Mouse (Mus musculus): ENCODE measurements around the gene Cox7a1. TPM values are rescaled to one million over a fixed set of nuclear protein-coding genes. Genes with fewer than 3 reads are reported as not detected.

The Cox7a1 gene
- total RNA-seq, 1 experiment: 54.8 TPM

- peaks cover 15% of the 10 kb centered on the region; the same call in 1 of the 2 replicates for H3K36me3 ChIP-seq (ENCODE audit: control insufficient read depth, insufficient read depth, low read length, poor library complexity, severe bottlenecking)
Observed at GRCm38 (mm10) chr7:30231669-30232454, 47.9 kb downstream of the Cox7a1 start, which contains the start of the genes Polr2i and Tbcb. Polr2i (plus strand) TSS chr7:30231948. Tbcb (minus strand) TSS chr7:30232272.

DNA sequence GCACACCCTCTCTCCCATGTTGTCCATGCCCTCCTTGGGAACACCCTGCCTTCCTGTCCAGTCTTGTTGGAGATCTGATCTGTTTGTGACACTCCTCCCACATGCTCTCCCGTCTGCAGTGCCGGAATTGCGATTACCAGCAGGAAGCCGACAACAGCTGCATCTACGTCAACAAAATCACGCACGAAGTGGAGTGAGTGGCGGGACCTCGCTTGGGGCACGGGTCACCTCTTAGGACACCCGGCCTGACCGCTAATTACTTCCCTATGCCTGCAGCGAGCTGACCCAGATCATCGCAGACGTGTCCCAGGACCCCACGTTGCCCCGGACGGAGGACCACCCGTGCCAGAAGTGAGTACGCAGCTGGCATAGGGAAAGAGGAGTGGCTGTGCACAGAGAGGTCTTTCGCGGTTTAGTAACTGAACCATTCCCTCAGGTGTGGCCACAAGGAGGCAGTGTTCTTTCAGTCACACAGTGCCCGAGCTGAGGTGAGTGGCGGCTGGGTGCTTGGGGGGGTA, 48.7 kb downstream of the Cox7a1 start:
- TF ChIP-seq MAFK (IDR thresholded peaks at IDR 0.05; ENCODE audit: insufficient read depth, low read depth, low read length): no peak
- no peak for TF ChIP-seq ZNF384 (IDR thresholded peaks at IDR 0.05; ENCODE audit: low read depth, low read length)
- no peak for TF ChIP-seq CHD2 (IDR thresholded peaks at IDR 0.05; ENCODE audit: low read depth, low read length)
- no peak for TF ChIP-seq ZC3H11A (IDR thresholded peaks at IDR 0.05; ENCODE audit: borderline replicate concordance, low read depth, low read length)
- no peak for TF ChIP-seq HCFC1 (IDR thresholded peaks at IDR 0.05; ENCODE audit: borderline replicate concordance, insufficient read depth, low read length)
- no peaks in the 10 kb centered on the region for H3K9me3 ChIP-seq (ENCODE audit: control insufficient read depth, insufficient read depth, low read depth, low read length)
- H3K4me1 ChIP-seq (ENCODE audit: control insufficient read depth in 2 of 2, insufficient read depth in 2 of 2, low read length in 2 of 2, poor library complexity in 1 of 2): peaks cover 0 to 8% of the 10 kb centered on the region in 2 experiments; a peak in 1 of 4 replicates
- peaks cover 14% of the 10 kb centered on the region; the same call in 1 of the 2 replicates for H3K36me3 ChIP-seq (ENCODE audit: control insufficient read depth, insufficient read depth, low read length, poor library complexity, severe bottlenecking)
- peak overlapping the region; percentile 81 to 84 for H3K4me3 ChIP-seq (ENCODE audit: insufficient read depth in 1 of 2, low read depth in 1 of 2, low read length in 2 of 2, poor library complexity in 1 of 2, severe bottlenecking in 1 of 2)
- in situ Hi-C loops (cut with MboI; ENCODE audit: low sequenced_read_pairs in 2 of 2, unreplicated experiment in 2 of 2): no loop called here
- H3K27ac ChIP-seq (ENCODE audit: insufficient read depth, low read depth, low read length, poor library complexity, severe bottlenecking): peak overlapping the region; percentile 37
- H3K9ac ChIP-seq (ENCODE audit: insufficient read depth, low read depth, low read length, poor library complexity, severe bottlenecking): peak overlapping the region; percentile 88
- DNase-seq (ENCODE audit: low read depth, low spot score): peak; percentile 69

More at GRCm38 (mm10) chr7:30231669-30232454, 47.9 kb downstream of the Cox7a1 start, which contains the start of the genes Polr2i and Tbcb:
- TF ChIP-seq ZNF384 (IDR thresholded peaks at IDR 0.05; ENCODE audit: low read depth, low read length) (peak; percentile 98), CHD2 (IDR thresholded peaks at IDR 0.05; ENCODE audit: low read depth, low read length) (peak; percentile 88), ZC3H11A (IDR thresholded peaks at IDR 0.05; ENCODE audit: borderline replicate concordance, low read depth, low read length) (no peak), HCFC1 (IDR thresholded peaks at IDR 0.05; ENCODE audit: borderline replicate concordance, insufficient read depth, low read length) (peak; percentile 76), MAFK (IDR thresholded peaks at IDR 0.05; ENCODE audit: insufficient read depth, low read depth, low read length) (0 out of 2 replicates have a peak, but pooled peaks have one; percentile 16)
- Histone ChIP-seq H3K9ac (ENCODE audit: insufficient read depth, low read depth, low read length, poor library complexity, severe bottlenecking) (peak within 1 kb of the TSS; percentile 92), H3K27ac (ENCODE audit: insufficient read depth, low read depth, low read length, poor library complexity, severe bottlenecking) (peak within 1 kb of the TSS; percentile 95), H3K9me3 (ENCODE audit: control insufficient read depth, insufficient read depth, low read depth, low read length) (no peaks in the 10 kb centered on the region), H3K4me3 (ENCODE audit: insufficient read depth in 1 of 2, low read depth in 1 of 2, low read length in 2 of 2, poor library complexity in 1 of 2, severe bottlenecking in 1 of 2) (peak within 1 kb of the TSS; percentile 81 to 89), H3K4me1 (ENCODE audit: control insufficient read depth in 2 of 2, insufficient read depth in 2 of 2, low read length in 2 of 2, poor library complexity in 1 of 2) (peaks cover 0 to 8% of the 10 kb centered on the region in 2 experiments; a peak in 1 of 4 replicates)
- peak; percentile 97 for DNase-seq (ENCODE audit: low read depth, low spot score)
- in situ Hi-C loops (cut with MboI; ENCODE audit: low sequenced_read_pairs in 2 of 2, unreplicated experiment in 2 of 2): no loop called here

DNA sequence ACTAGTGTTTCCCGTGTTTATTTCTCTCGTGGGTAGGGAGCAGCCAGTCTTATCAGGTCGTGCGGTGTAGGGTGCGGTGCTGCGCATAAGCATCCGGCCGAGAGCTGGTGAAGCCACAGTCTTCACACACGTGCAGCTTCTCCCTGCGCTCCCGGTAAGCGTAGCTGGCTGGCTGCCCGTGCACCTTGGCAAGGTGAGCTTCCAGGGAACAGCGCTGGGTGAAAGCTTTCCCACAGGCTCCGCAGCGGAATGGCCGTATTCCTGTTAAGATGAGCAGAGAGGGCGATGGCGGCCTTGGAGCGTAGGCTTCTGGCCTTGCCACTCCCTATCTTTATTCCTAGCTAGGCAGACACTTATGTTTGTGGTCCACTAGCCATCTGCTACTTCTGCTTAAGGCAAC, 49.4 kb downstream of the Cox7a1 start:
- peaks cover 0 to 8% of the 10 kb centered on the region in 2 experiments; a peak in 1 of 4 replicates for H3K4me1 ChIP-seq (ENCODE audit: control insufficient read depth in 2 of 2, insufficient read depth in 2 of 2, low read length in 2 of 2, poor library complexity in 1 of 2)
- TF ChIP-seq MAFK (IDR thresholded peaks at IDR 0.05; ENCODE audit: insufficient read depth, low read depth, low read length) (no peak), ZC3H11A (IDR thresholded peaks at IDR 0.05; ENCODE audit: borderline replicate concordance, low read depth, low read length) (no peak), ZNF384 (IDR thresholded peaks at IDR 0.05; ENCODE audit: low read depth, low read length) (no peak), CHD2 (IDR thresholded peaks at IDR 0.05; ENCODE audit: low read depth, low read length) (no peak), HCFC1 (IDR thresholded peaks at IDR 0.05; ENCODE audit: borderline replicate concordance, insufficient read depth, low read length) (no peak)
- peaks cover 12% of the 10 kb centered on the region; the same call in 1 of the 2 replicates for H3K36me3 ChIP-seq (ENCODE audit: control insufficient read depth, insufficient read depth, low read length, poor library complexity, severe bottlenecking)
- in situ Hi-C loops (cut with MboI; ENCODE audit: low sequenced_read_pairs in 2 of 2, unreplicated experiment in 2 of 2): no loop called here
- H3K9me3 ChIP-seq (ENCODE audit: control insufficient read depth, insufficient read depth, low read depth, low read length): no peaks in the 10 kb centered on the region
- peak overlapping the region; percentile 81 to 84 for H3K4me3 ChIP-seq (ENCODE audit: insufficient read depth in 1 of 2, low read depth in 1 of 2, low read length in 2 of 2, poor library complexity in 1 of 2, severe bottlenecking in 1 of 2)
- DNase-seq (ENCODE audit: low read depth, low spot score): no peak
- H3K9ac ChIP-seq (ENCODE audit: insufficient read depth, low read depth, low read length, poor library complexity, severe bottlenecking): peak overlapping the region; percentile 78
- H3K27ac ChIP-seq (ENCODE audit: insufficient read depth, low read depth, low read length, poor library complexity, severe bottlenecking): 0 out of 2 replicates have a peak overlapping the region, but pooled peaks have one; percentile 26

DNA sequence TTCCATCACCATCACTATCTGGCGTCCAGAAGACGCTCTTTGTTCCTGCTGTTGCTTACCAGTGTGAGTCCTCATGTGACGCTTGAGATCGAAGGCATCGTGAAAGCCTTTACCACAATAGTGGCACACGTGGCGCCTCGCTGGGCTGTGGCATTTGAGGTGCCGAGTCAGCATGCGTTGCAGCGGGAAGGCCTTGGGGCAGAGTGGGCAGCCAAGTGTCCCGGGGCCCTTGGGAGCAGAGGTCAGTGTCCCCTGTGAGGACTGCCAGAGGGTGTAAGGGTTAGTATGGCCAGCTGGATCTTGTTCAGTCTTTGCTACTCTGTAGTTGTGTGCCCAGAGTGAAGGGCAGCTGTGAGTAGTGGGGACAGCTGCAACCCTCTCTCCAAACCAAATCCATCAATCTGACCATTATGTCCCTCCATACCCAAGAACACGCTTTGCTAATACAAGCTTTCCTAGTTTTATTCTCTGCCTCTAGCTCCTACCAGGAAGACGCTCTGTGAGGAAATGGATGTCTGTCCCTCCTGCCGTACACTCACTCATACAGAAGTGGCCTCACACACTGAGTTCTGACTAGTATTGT, 50.4 kb downstream of the Cox7a1 start:
- peaks cover 0 to 8% of the 10 kb centered on the region in 2 experiments; a peak in 1 of 4 replicates for H3K4me1 ChIP-seq (ENCODE audit: control insufficient read depth in 2 of 2, insufficient read depth in 2 of 2, low read length in 2 of 2, poor library complexity in 1 of 2)
- no peak overlapping the region for H3K27ac ChIP-seq (ENCODE audit: insufficient read depth, low read depth, low read length, poor library complexity, severe bottlenecking)
- in situ Hi-C loops (cut with MboI; ENCODE audit: low sequenced_read_pairs in 2 of 2, unreplicated experiment in 2 of 2): no loop called here
- no peak overlapping the region for H3K9ac ChIP-seq (ENCODE audit: insufficient read depth, low read depth, low read length, poor library complexity, severe bottlenecking)
- no peaks in the 10 kb centered on the region for H3K9me3 ChIP-seq (ENCODE audit: control insufficient read depth, insufficient read depth, low read depth, low read length)
- no peak for DNase-seq (ENCODE audit: low read depth, low spot score)
- TF ChIP-seq HCFC1 (IDR thresholded peaks at IDR 0.05; ENCODE audit: borderline replicate concordance, insufficient read depth, low read length) (no peak), CHD2 (IDR thresholded peaks at IDR 0.05; ENCODE audit: low read depth, low read length) (no peak), ZNF384 (IDR thresholded peaks at IDR 0.05; ENCODE audit: low read depth, low read length) (no peak), MAFK (IDR thresholded peaks at IDR 0.05; ENCODE audit: insufficient read depth, low read depth, low read length) (no peak), ZC3H11A (IDR thresholded peaks at IDR 0.05; ENCODE audit: borderline replicate concordance, low read depth, low read length) (no peak)
- H3K4me3 ChIP-seq (ENCODE audit: insufficient read depth in 1 of 2, low read depth in 1 of 2, low read length in 2 of 2, poor library complexity in 1 of 2, severe bottlenecking in 1 of 2): no peak overlapping the region
- peaks cover 12% of the 10 kb centered on the region; the same call in 1 of the 2 replicates for H3K36me3 ChIP-seq (ENCODE audit: control insufficient read depth, insufficient read depth, low read length, poor library complexity, severe bottlenecking)
